Mouse (Mus musculus): ENCODE data around the gene Lta. TPM values are rescaled to one million over a fixed set of nuclear protein-coding genes. Genes with fewer than 3 reads are reported as not detected.

Gene Lta
- polyA plus RNA-seq, 1 experiment = 26.8 TPM

DNA sequence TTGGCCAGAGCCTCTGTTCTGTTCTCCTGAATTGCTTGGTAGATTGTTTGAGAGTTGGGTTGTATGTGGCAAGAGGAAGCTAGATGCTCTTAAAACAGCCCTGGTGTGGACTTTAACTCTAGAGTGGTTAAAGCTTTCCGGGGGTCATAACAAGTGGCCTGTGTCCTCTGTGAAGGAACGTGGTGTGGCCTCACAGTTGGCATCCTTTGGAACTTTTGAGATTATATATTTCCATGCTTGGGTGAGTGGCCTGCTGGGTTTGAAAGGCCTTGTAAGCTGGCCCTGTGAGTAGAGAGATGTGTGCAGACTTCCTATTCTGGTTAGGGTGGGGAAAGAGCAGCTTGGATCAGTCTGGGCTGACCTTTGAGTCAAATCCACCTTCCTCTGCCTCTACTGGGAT is 39.8 kb upstream of the Lta start:
- 68% methylated on average over 2 of the region's 2 CpGs for WGBS

DNA sequence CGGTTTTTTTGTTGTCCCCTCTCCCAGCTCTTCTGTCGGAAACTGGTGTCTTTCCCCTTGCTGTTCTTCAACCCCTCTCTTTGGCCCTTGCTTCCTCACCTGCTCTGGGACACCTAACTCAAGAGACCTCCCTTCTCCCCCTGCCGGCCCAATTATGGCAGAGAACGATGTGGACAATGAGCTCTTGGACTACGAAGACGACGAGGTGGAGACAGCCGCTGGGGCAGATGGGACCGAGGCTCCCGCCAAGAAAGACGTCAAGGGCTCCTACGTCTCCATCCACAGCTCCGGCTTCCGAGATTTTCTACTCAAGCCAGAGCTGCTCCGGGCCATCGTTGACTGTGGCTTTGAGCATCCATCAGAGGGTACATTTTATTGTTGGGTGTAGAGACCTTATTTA is 37.9 kb upstream of the Lta start:
- peaks cover 36% of the 10 kb centered on the region for H3K36me3 ChIP-seq (ENCODE audit: control insufficient read depth, insufficient read depth, low read length)
- peaks cover 6% of the 10 kb centered on the region; the same call in 1 of the 2 replicates for H3K4me1 ChIP-seq (ENCODE audit: control insufficient read depth, insufficient read depth, insufficient read length)
- no peaks in the 10 kb centered on the region for H3K27me3 ChIP-seq (ENCODE audit: control insufficient read depth, insufficient read depth, low read length)
- TF ChIP-seq CTCF (IDR thresholded peaks at IDR 0.05; ENCODE audit: extremely low read depth, insufficient read depth, insufficient read length, insufficient replicate concordance) = peak; percentile 5; the same call in 1 of the 2 replicates
- TF ChIP-seq POLR2A (IDR thresholded peaks at IDR 0.05; ENCODE audit: low read depth, low read length) = no peak
- peak overlapping the region; percentile 100; the same call in 1 of the 2 replicates for H3K27ac ChIP-seq (ENCODE audit: insufficient read depth, low read length)
- no peak for DNase-seq (ENCODE audit: low read depth in 1 of 2, low spot score in 2 of 2)
- 5% methylated on average over 16 of the region's 16 CpGs for WGBS
- H3K4me3 ChIP-seq (ENCODE audit: extremely low read depth, insufficient read depth, insufficient read length) = peak overlapping the region; percentile 87

More for the DNA sequence above, 39.8 kb upstream of the Lta start:
- TF ChIP-seq CTCF (IDR thresholded peaks at IDR 0.05; ENCODE audit: extremely low read depth, insufficient read depth, insufficient read length, insufficient replicate concordance) (no peak), POLR2A (IDR thresholded peaks at IDR 0.05; ENCODE audit: low read depth, low read length) (no peak)
- Histone ChIP-seq H3K4me1 (ENCODE audit: control insufficient read depth, insufficient read depth, insufficient read length) (peaks cover 6% of the 10 kb centered on the region; the same call in 1 of the 2 replicates), H3K27ac (ENCODE audit: insufficient read depth, low read length) (no peak overlapping the region), H3K27me3 (ENCODE audit: control insufficient read depth, insufficient read depth, low read length) (no peaks in the 10 kb centered on the region), H3K4me3 (ENCODE audit: extremely low read depth, insufficient read depth, insufficient read length) (no peak overlapping the region), H3K36me3 (ENCODE audit: control insufficient read depth, insufficient read depth, low read length) (peaks cover 52% of the 10 kb centered on the region)
- no peak for DNase-seq (ENCODE audit: low read depth in 1 of 2, low spot score in 2 of 2)

DNA sequence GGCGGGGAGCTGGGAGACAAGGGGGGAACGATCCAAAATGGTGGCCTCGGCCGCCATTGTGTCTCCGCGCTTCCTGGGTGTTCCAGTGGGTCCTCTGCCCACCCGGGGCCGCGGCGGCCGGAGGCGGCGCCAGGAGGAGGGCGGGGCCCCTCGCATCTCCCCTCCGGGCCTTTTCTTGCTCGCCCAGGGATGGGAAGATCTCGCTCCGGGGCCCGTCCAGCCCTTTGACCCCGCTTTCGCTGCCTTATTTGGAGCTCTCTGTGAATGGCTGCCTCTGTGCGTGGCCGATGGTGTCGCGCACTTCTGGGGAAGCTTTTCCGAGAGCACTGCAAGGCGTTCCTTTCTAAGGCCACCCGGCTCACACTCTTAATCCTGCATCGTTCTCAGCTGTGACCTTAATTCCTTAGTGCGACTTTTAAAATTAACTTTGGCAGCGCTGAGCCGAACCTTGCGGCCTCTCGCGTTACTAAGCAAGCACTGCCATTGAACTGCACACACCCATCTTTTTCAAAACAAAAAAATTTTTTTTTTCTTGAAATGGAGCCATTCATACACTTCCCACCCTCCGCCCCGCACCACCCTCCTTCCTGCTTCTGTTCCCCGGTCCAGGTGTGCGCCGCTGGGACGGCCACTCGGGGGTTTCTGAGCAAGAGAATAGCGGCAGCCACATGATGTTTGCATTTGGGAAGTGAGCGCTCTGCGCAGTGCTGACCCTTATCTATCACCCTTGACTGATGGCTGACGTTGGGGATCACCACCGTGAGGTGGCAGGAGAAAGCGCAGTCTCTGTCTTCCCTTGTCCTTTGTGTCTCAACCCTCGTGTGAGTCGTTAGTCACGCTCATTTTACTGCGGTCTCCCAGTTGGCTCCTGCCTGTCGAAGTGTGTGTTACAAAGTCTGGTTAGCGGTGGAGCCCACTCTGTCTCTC is 37.1 kb upstream of the Lta start:
- peaks cover 6% of the 10 kb centered on the region; the same call in 1 of the 2 replicates for H3K4me1 ChIP-seq (ENCODE audit: control insufficient read depth, insufficient read depth, insufficient read length)
- peak overlapping the region; percentile 87 for H3K4me3 ChIP-seq (ENCODE audit: extremely low read depth, insufficient read depth, insufficient read length)
- TF ChIP-seq POLR2A (IDR thresholded peaks at IDR 0.05; ENCODE audit: low read depth, low read length) (no peak), CTCF (IDR thresholded peaks at IDR 0.05; ENCODE audit: extremely low read depth, insufficient read depth, insufficient read length, insufficient replicate concordance) (no peak)
- peak overlapping the region; percentile 100 for H3K27ac ChIP-seq (ENCODE audit: insufficient read depth, low read length)
- no peaks in the 10 kb centered on the region for H3K27me3 ChIP-seq (ENCODE audit: control insufficient read depth, insufficient read depth, low read length)
- H3K36me3 ChIP-seq (ENCODE audit: control insufficient read depth, insufficient read depth, low read length) = peaks cover 29% of the 10 kb centered on the region
- DNase-seq (ENCODE audit: low read depth in 1 of 2, low spot score in 2 of 2) = peak in 1 of 2 experiments; percentile 57
- WGBS = under 1% methylated on average over 55 of the region's 55 CpGs

DNA sequence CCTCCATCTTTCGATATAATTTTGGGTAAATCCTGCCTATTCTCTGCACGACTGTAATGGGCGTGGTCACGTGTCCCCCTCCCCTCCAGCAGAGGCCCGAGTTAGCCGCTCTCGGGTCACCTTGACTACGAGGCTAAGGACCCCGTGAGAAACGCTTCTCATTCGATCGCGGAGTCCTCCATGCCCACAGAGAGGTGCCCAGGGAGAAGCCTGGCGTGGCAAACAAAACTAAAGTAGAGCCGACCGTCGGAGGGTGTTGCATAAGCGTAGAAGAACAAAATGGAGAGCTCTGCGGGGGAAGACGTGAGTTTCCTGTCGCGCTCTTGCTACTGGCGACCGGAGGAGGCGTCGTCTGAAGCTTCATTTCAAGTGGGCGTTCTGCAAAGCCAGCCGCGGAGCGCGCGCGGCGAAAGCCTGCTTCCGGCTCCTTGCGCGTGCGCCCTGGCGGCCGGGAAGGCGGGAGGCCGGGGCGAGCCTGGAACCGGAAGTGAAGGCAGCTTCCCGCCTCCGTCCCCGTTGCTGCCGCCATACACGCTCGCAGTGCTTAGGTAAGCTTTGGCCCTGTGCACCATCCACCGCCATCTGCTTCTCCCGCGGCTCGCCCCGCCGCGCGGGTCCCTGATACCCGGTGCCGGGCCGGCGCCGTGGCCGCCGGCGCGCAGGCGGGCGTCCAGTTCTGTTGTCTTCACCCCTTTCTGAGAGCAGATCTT is 36.3 kb upstream of the Lta start, which contains the start of gene Ddx39b:
Ddx39b (plus strand) TSS at position 442 of the 710 bp plus-strand sequence.
- DNase-seq (ENCODE audit: low read depth in 1 of 2, low spot score in 2 of 2) = peak; percentile 94 to 95
- H3K27me3 ChIP-seq (ENCODE audit: control insufficient read depth, insufficient read depth, low read length) = no peaks in the 10 kb centered on the region
- under 1% methylated on average over 69 of the region's 69 CpGs for WGBS
- H3K27ac ChIP-seq (ENCODE audit: insufficient read depth, low read length) = peak within 1 kb of the TSS; percentile 100
- H3K4me1 ChIP-seq (ENCODE audit: control insufficient read depth, insufficient read depth, insufficient read length) = peaks cover 7% of the 10 kb centered on the region; the same call in 1 of the 2 replicates
- H3K36me3 ChIP-seq (ENCODE audit: control insufficient read depth, insufficient read depth, low read length) = peaks cover 22% of the 10 kb centered on the region
- TF ChIP-seq CTCF (IDR thresholded peaks at IDR 0.05; ENCODE audit: extremely low read depth, insufficient read depth, insufficient read length, insufficient replicate concordance) (no peak), POLR2A (IDR thresholded peaks at IDR 0.05; ENCODE audit: low read depth, low read length) (peak; percentile 85)
- H3K4me3 ChIP-seq (ENCODE audit: extremely low read depth, insufficient read depth, insufficient read length) = peak within 1 kb of the TSS; percentile 87

DNA sequence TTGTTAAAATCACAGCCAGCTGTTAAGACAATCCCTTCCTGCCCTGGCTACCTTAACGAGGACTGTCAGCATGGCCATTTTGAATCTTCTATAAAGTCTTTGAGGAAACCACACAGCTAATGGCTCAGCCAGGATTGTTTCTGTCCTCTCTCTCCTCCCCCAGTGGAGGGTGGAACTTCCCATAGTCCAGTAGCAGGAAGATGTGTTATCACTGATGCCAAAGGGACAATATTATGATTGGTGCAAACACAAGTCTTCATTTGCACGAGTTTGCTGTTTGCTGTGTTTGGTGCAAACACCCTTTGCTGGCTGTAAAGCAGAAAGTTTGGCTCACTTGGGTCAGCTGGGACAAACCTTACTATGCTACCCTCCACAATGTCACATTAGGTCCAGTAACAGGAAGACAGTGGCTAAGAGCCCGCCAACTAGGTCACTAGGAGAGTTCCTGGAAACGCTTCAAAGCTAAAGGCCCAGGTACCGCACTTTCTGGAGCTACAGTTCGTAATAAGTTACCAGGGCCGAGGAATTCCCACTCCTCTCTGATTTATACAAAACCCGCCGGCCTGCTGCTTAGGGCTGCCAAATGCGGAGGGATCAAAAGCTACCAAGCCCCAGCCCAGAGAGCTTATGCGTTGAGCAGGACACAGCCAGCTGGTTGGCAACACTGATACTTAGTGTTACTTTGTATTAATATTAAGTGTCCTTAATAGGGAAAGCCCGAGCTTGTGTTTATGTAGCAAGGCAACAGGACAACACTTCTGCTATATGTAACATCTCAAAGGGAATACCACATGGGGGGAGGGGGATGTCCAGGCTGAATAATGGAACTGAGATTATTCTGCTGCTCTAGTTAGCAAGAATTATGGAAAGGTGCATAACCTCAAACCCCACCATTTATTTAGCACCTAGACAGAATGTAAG is 35.5 kb upstream of the Lta start:
- no peak for DNase-seq (ENCODE audit: low read depth in 1 of 2, low spot score in 2 of 2)
- peaks cover 19% of the 10 kb centered on the region for H3K36me3 ChIP-seq (ENCODE audit: control insufficient read depth, insufficient read depth, low read length)
- peak overlapping the region; percentile 87 for H3K4me3 ChIP-seq (ENCODE audit: extremely low read depth, insufficient read depth, insufficient read length)
- TF ChIP-seq CTCF (IDR thresholded peaks at IDR 0.05; ENCODE audit: extremely low read depth, insufficient read depth, insufficient read length, insufficient replicate concordance) (no peak), POLR2A (IDR thresholded peaks at IDR 0.05; ENCODE audit: low read depth, low read length) (no peak)
- WGBS = 55% methylated on average over 12 of the region's 12 CpGs
- no peaks in the 10 kb centered on the region for H3K27me3 ChIP-seq (ENCODE audit: control insufficient read depth, insufficient read depth, low read length)
- H3K4me1 ChIP-seq (ENCODE audit: control insufficient read depth, insufficient read depth, insufficient read length) = peaks cover 8% of the 10 kb centered on the region; the same call in 1 of the 2 replicates
- peak overlapping the region; percentile 100; the same call in 1 of the 2 replicates for H3K27ac ChIP-seq (ENCODE audit: insufficient read depth, low read length)

DNA sequence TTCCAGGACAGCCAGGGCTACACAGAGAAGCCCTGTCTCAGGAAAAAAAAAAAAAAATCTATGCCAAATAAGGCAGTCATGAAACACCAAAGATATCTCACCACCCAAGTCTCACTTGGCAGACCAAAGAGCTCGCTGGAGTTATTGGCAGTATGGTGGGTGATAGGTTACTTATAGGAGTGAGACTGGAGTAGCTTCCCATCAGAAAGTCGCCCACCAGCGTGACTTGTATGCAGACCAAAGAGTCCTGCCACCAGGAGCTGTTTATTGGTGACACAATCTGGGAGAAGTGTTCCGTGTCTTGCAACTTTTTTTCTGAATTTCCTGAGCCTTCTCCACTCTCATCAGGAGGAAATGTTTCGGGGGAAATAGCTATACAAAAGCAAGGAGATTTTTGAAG is 34.5 kb upstream of the Lta start:
- no peaks in the 10 kb centered on the region for H3K27me3 ChIP-seq (ENCODE audit: control insufficient read depth, insufficient read depth, low read length)
- peaks cover 11% of the 10 kb centered on the region for H3K36me3 ChIP-seq (ENCODE audit: control insufficient read depth, insufficient read depth, low read length)
- WGBS = 87% methylated on average over 5 of the region's 5 CpGs
- TF ChIP-seq CTCF (IDR thresholded peaks at IDR 0.05; ENCODE audit: extremely low read depth, insufficient read depth, insufficient read length, insufficient replicate concordance) = no peak
- TF ChIP-seq POLR2A (IDR thresholded peaks at IDR 0.05; ENCODE audit: low read depth, low read length) = no peak
- no peak for DNase-seq (ENCODE audit: low read depth in 1 of 2, low spot score in 2 of 2)
- no peak overlapping the region for H3K4me3 ChIP-seq (ENCODE audit: extremely low read depth, insufficient read depth, insufficient read length)
- peaks cover 11% of the 10 kb centered on the region for H3K4me1 ChIP-seq (ENCODE audit: control insufficient read depth, insufficient read depth, insufficient read length)
- no peak overlapping the region for H3K27ac ChIP-seq (ENCODE audit: insufficient read depth, low read length)

All from spleen, adult 2 months (tissue).